Mouse (Mus musculus): Measurements from ENCODE around the gene Spam1.

Gene Spam1

GRCm38 (mm10) chr6:24790888-24791287 lies at the start of gene Spam1:
Spam1 (plus strand) TSS chr6:24791188.
- DNase-seq, result no peak

- DNase-seq, result no peak
Measured at GRCm38 (mm10) chr6:24748029-24748428, 43.0 kb upstream of the Spam1 start, which contains the start of gene Hyal4. Hyal4 (plus strand) TSS chr6:24748329.

GRCm38 (mm10) chr6:24759281-24759680 lies 31.7 kb upstream of the Spam1 start:
- no peak for DNase-seq

- DNase-seq, result no peak
Measured at GRCm38 (mm10) chr6:24766261-24766660, 24.7 kb upstream of the Spam1 start.

GRCm38 (mm10) chr6:24779182-24779581 lies 11.8 kb upstream of the Spam1 start:
- no peak for DNase-seq

GRCm38 (mm10) chr6:24822070-24822469 lies 31.1 kb downstream of the Spam1 start:
- no peak for DNase-seq
